Mouse (Mus musculus) liver, adult 2 months (tissue): ENCODE results near the gene Tcea3. TPM values are rescaled to one million over a fixed set of nuclear protein-coding genes. Genes with fewer than 3 reads are reported as not detected.

ENCODE experiments used
- DNase-seq: peaks from one replicate; pipeline ENCODE4 v3.0.0-alpha.2; 2011; ENCODE audit warnings: low read depth, low spot score; ENCODE audit errors: extremely low read depth
- H3K27ac ChIP-seq: fragments of 200-500 bp; replicated peaks from 2 replicates; pipeline ENCODE4 v1.5.1; 2012; ENCODE audit warnings: low read depth, mild to moderate bottlenecking, control low read depth, inconsistent platforms, low read length; ENCODE audit not compliant: insufficient read depth
- H3K27me3 ChIP-seq: fragments of 200-500 bp; 2 replicates; pipeline ENCODE4 v1.6.1; 2012; ENCODE audit warnings: mild to moderate bottlenecking, moderate library complexity, low read length, inconsistent platforms; ENCODE audit not compliant: control insufficient read depth, insufficient read depth
- H3K36me3 ChIP-seq: fragments of 200-500 bp; 2 replicates; pipeline ENCODE4 v1.6.1; 2012; ENCODE audit warnings: low read length, inconsistent platforms; ENCODE audit not compliant: control insufficient read depth, insufficient read depth
- H3K4me1 ChIP-seq: fragments of 200-500 bp; 2 replicates; pipeline ENCODE4 v1.6.1; 2011; ENCODE audit warnings: low read length; ENCODE audit not compliant: control insufficient read depth, insufficient read depth
- H3K4me3 ChIP-seq: fragments of 200-500 bp; 2 replicates; pipeline ENCODE4 v1.5.1; 2011; ENCODE audit warnings: low read depth, mild to moderate bottlenecking, control low read depth, low read length, moderate library complexity; ENCODE audit not compliant: insufficient read depth
- H3K79me2 ChIP-seq: fragments of 200-500 bp; 2 replicates; pipeline ENCODE4 v1.6.1; 2012; ENCODE audit warnings: inconsistent platforms, mild to moderate bottlenecking, low read length, moderate library complexity; ENCODE audit not compliant: control insufficient read depth, insufficient read depth
- H3K9ac ChIP-seq: fragments of 200-500 bp; 2 replicates; pipeline ENCODE4 v1.6.1; 2012; ENCODE audit warnings: low read depth, mild to moderate bottlenecking, control low read depth, inconsistent platforms, low read length
- CTCF ChIP-seq: fragments of 200-500 bp; IDR thresholded peaks from 2 replicates; pipeline ENCODE4 v1.5.1; 2011; ENCODE audit warnings: low read depth, low read length, control low read depth
- POLR2A ChIP-seq: fragments of 200-500 bp; IDR thresholded peaks from 2 replicates; pipeline ENCODE4 v1.6.1; 2011; ENCODE audit warnings: low read length, control low read depth; ENCODE audit not compliant: insufficient read depth; ENCODE audit errors: extremely low read depth
- WGBS: fragments of 180-500 bp; shearing (Covaris S2); methylation state at CpG from one replicate; pipeline ENCODE4 v1.1.7; 2018; 5-methylcytosine and 5-hydroxymethylcytosine counted together
- polyA plus RNA-seq: library from polyadenylated mRNA; depleted of rRNA; stranded (reverse); fragments of >200 nt; gene quantifications from 2 replicates; pipeline ENCODE4 v1.2.3, GENCODE M21; 2012
- total RNA-seq: library from RNA; depleted of rRNA; stranded (reverse); fragments of >200 nt; gene quantifications from 2 replicates; pipeline ENCODE4 v1.2.3, GENCODE M21; 2014

Tcea3 gene
- total and polyA plus RNA-seq, 2 experiments = 20.1 to 34.8 TPM

GRCm38 (mm10) chr4:136268912-136269311 lies 21.4 kb downstream of the Tcea3 start:
- no peak overlapping the region for H3K9ac ChIP-seq
- TF ChIP-seq CTCF = no peak
- TF ChIP-seq POLR2A = no peak
- no peaks in the 10 kb centered on the region for H3K79me2 ChIP-seq
- H3K27me3 ChIP-seq = no peaks in the 10 kb centered on the region
- H3K27ac ChIP-seq = no peak overlapping the region
- 96% methylated on average over 1 of the region's 1 CpGs for WGBS
- H3K36me3 ChIP-seq = no peaks in the 10 kb centered on the region; the same call in 1 of the 2 replicates
- DNase-seq = no peak
- no peaks in the 10 kb centered on the region for H3K4me1 ChIP-seq
- no peak overlapping the region for H3K4me3 ChIP-seq

GRCm38 (mm10) chr4:136270648-136271047 lies 23.1 kb downstream of the Tcea3 start:
- WGBS = 89% methylated on average over 8 of the region's 8 CpGs
- no peak for DNase-seq
- TF ChIP-seq POLR2A (no peak), CTCF (no peak)
- no peaks in the 10 kb centered on the region for H3K4me1 ChIP-seq
- no peaks in the 10 kb centered on the region for H3K79me2 ChIP-seq
- H3K9ac ChIP-seq = no peak overlapping the region
- H3K27me3 ChIP-seq = no peaks in the 10 kb centered on the region
- no peak overlapping the region for H3K27ac ChIP-seq
- no peak overlapping the region for H3K4me3 ChIP-seq
- H3K36me3 ChIP-seq = peaks cover 2% of the 10 kb centered on the region; the same call in 1 of the 2 replicates

- TF ChIP-seq CTCF = no peak
- TF ChIP-seq POLR2A = no peak
Observed at GRCm38 (mm10) chr4:136281097-136281496, 33.6 kb downstream of the Tcea3 start.

GRCm38 (mm10) chr4:136281611-136282010 lies 34.1 kb downstream of the Tcea3 start:
- no peak overlapping the region for H3K27ac ChIP-seq
- no peaks in the 10 kb centered on the region for H3K27me3 ChIP-seq
- no peak overlapping the region for H3K4me3 ChIP-seq
- peaks cover 2% of the 10 kb centered on the region; the same call in 1 of the 2 replicates for H3K79me2 ChIP-seq
- TF ChIP-seq POLR2A (no peak), CTCF (no peak)
- no peaks in the 10 kb centered on the region for H3K36me3 ChIP-seq
- H3K9ac ChIP-seq = no peak overlapping the region
- no peak for DNase-seq
- 75% methylated on average over 9 of the region's 9 CpGs for WGBS
- H3K4me1 ChIP-seq = peaks cover 2% of the 10 kb centered on the region; the same call in 1 of the 2 replicates

More at GRCm38 (mm10) chr4:136281097-136281496, 33.6 kb downstream of the Tcea3 start:
- no peak overlapping the region for H3K9ac ChIP-seq
- no peaks in the 10 kb centered on the region for H3K36me3 ChIP-seq
- H3K4me3 ChIP-seq = no peak overlapping the region
- no peaks in the 10 kb centered on the region for H3K4me1 ChIP-seq
- no peak overlapping the region for H3K27ac ChIP-seq
- 94% methylated on average over 8 of the region's 8 CpGs for WGBS
- no peaks in the 10 kb centered on the region for H3K27me3 ChIP-seq
- no peaks in the 10 kb centered on the region for H3K79me2 ChIP-seq
- no peak for DNase-seq

GRCm38 (mm10) chr4:136282621-136283480 lies 35.3 kb downstream of the Tcea3 start:
- peaks cover 4% of the 10 kb centered on the region; the same call in 1 of the 2 replicates for H3K79me2 ChIP-seq
- no peaks in the 10 kb centered on the region for H3K36me3 ChIP-seq
- no peak overlapping the region for H3K9ac ChIP-seq
- peaks cover 4% of the 10 kb centered on the region; the same call in 1 of the 2 replicates for H3K4me1 ChIP-seq
- WGBS = 73% methylated on average over 10 of the region's 10 CpGs
- no peak for TF ChIP-seq CTCF
- TF ChIP-seq POLR2A = no peak
- H3K27ac ChIP-seq = peak overlapping the region; percentile 63
- H3K4me3 ChIP-seq = no peak overlapping the region
- no peaks in the 10 kb centered on the region for H3K27me3 ChIP-seq
- no peak for DNase-seq

- Histone ChIP-seq H3K36me3 (peaks cover 3% of the 10 kb centered on the region; the same call in 1 of the 2 replicates), H3K9ac (no peak overlapping the region), H3K4me1 (peaks cover 4% of the 10 kb centered on the region; the same call in 1 of the 2 replicates), H3K27ac (no peak overlapping the region), H3K79me2 (peaks cover 4% of the 10 kb centered on the region; the same call in 1 of the 2 replicates), H3K27me3 (no peaks in the 10 kb centered on the region), H3K4me3 (no peak overlapping the region)
- DNase-seq = no peak
- 73% methylated on average over 2 of the region's 2 CpGs for WGBS
- no peak for TF ChIP-seq CTCF
- TF ChIP-seq POLR2A = no peak
Observed at GRCm38 (mm10) chr4:136283783-136284182, 36.3 kb downstream of the Tcea3 start.
